Mouse (Mus musculus): Measurements from ENCODE around the gene Hist1h2ab. TPM values are rescaled to one million over a fixed set of nuclear protein-coding genes. Genes with fewer than 3 reads are reported as not detected.
"Not testable (repeated sequence)": the region's sequence is repeated elsewhere in the genome, so short reads cannot be mapped to it uniquely, and the experiment has no call there.

Gene Hist1h2ab
- polyA plus RNA-seq, 1 experiment from 2014 or later = 3.5 TPM

DNA sequence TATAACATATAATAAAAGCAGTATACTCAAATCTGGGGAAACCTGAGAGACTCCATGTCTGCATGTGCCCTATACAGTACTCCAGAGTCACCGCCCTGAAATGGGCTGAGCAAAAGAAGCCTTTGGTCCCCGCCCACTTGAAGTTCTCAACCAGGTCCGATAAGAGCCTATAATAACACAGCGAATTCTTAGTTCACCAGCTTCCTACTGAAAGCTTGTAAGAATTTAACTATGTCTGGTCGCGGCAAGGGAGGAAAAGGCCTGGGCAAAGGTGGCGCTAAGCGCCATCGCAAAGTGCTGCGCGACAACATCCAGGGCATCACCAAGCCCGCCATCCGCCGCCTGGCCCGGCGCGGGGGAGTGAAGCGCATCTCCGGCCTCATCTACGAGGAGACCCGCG lies 5.9 kb downstream of the Hist1h2ab start, which contains the start of gene Hist1h4b:
Hist1h4b (plus strand) TSS at position 224 of the 400 bp plus-strand sequence.
- H3K4me1 ChIP-seq (ENCODE audit: control insufficient read depth, insufficient read depth, low read length) = no peaks in the 10 kb centered on the region; the same call in none of the 2 replicates
- H3K27me3 ChIP-seq (ENCODE audit: control insufficient read depth, insufficient read depth, low read length) = no peaks in the 10 kb centered on the region
- peak; percentile 75 for ATAC-seq (ENCODE audit: low read depth)
- H3K4me3 ChIP-seq (ENCODE audit: low read depth, low read length) = peak within 1 kb of the TSS; percentile 25
- H3K27ac ChIP-seq (ENCODE audit: low read depth, low read length) = peak within 1 kb of the TSS; percentile 68; the same call in 1 of the 2 replicates
- H3K36me3 ChIP-seq (ENCODE audit: control insufficient read depth, insufficient read depth, low read length) = no peaks in the 10 kb centered on the region
- no peak within 1 kb of the TSS for H3K9ac ChIP-seq (replicated peaks; ENCODE audit: low read depth, low read length)
- H3K9me3 ChIP-seq (ENCODE audit: control insufficient read depth, low read length) = no peaks in the 10 kb centered on the region
- peak within 1 kb of the TSS; percentile 51 for H3K4me2 ChIP-seq (ENCODE audit: low read depth, low read length)
- under 1% methylated on average over 17 of the region's 22 CpGs for WGBS

DNA sequence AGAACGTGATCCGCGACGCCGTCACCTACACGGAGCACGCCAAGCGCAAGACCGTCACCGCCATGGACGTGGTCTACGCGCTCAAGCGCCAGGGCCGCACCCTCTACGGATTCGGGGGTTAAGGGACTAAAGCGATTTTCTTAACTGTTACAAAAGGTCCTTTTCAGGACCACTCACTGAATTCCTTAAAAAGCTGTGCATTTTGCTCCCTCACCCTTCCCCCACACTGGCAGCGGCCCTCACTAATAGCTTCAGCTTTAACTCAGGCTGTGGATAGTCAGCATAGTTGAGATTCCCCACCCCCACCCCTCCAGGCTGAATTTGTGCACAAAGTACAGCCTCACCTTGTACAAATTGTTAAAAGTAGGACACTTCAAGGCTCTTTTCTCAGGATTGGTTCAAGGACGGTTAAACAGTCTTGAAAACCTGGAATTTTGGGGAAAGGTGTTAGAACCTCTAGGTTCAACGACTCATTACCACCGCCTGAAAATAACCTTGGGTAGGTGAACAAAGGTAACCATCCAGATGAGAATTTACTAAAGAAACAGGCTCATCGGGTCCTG lies 6.4 kb downstream of the Hist1h2ab start:
- Histone ChIP-seq H3K4me2 (ENCODE audit: low read depth, low read length) (peak overlapping the region; percentile 51), H3K4me3 (ENCODE audit: low read depth, low read length) (peak overlapping the region; percentile 25), H3K36me3 (ENCODE audit: control insufficient read depth, insufficient read depth, low read length) (no peaks in the 10 kb centered on the region), H3K9me3 (ENCODE audit: control insufficient read depth, low read length) (no peaks in the 10 kb centered on the region), H3K27ac (ENCODE audit: low read depth, low read length) (peak overlapping the region; percentile 68; the same call in 1 of the 2 replicates), H3K4me1 (ENCODE audit: control insufficient read depth, insufficient read depth, low read length) (no peaks in the 10 kb centered on the region; the same call in none of the 2 replicates), H3K27me3 (ENCODE audit: control insufficient read depth, insufficient read depth, low read length) (no peaks in the 10 kb centered on the region), H3K9ac (replicated peaks; ENCODE audit: low read depth, low read length) (no peak overlapping the region)
- ATAC-seq (ENCODE audit: low read depth) = 0 out of 2 replicates have a peak, but pooled peaks have one; percentile 6
- WGBS = 4% methylated on average over 9 of the region's 23 CpGs

DNA sequence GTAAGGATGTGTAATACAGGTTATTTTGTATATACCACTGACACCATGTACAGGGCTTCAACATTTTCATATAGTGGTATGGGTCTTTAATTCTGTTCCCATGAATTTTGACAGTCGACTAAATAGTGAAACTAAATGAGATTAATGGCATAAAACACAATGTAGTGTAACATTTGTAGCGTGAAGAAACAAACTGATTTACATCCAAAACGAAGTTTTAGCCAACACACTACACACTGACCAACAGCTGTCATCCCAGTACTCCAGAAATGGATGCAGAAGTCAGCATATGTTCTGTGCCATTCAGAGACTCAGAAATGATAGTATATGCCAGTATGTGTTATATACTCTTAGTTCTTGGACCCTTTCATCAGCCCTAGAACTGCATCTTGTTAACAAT lies 7.0 kb downstream of the Hist1h2ab start:
- no peak overlapping the region for H3K27ac ChIP-seq (ENCODE audit: low read depth, low read length)
- H3K36me3 ChIP-seq (ENCODE audit: control insufficient read depth, insufficient read depth, low read length) = no peaks in the 10 kb centered on the region
- H3K4me3 ChIP-seq (ENCODE audit: low read depth, low read length) = no peak overlapping the region
- H3K27me3 ChIP-seq (ENCODE audit: control insufficient read depth, insufficient read depth, low read length) = no peaks in the 10 kb centered on the region
- H3K9me3 ChIP-seq (ENCODE audit: control insufficient read depth, low read length) = no peaks in the 10 kb centered on the region
- H3K9ac ChIP-seq (replicated peaks; ENCODE audit: low read depth, low read length) = no peak overlapping the region
- no peak overlapping the region for H3K4me2 ChIP-seq (ENCODE audit: low read depth, low read length)
- WGBS = 45% methylated on average over 3 of the region's 3 CpGs
- no peak for ATAC-seq (ENCODE audit: low read depth)
- no peaks in the 10 kb centered on the region; the same call in none of the 2 replicates for H3K4me1 ChIP-seq (ENCODE audit: control insufficient read depth, insufficient read depth, low read length)

GRCm38 (mm10) chr13:23759251-23759771 lies 8.4 kb downstream of the Hist1h2ab start:
- H3K27ac ChIP-seq (ENCODE audit: low read depth, low read length) = no peak overlapping the region
- H3K9me3 ChIP-seq (ENCODE audit: control insufficient read depth, low read length) = no peaks in the 10 kb centered on the region
- no peak for ATAC-seq (ENCODE audit: low read depth)
- H3K36me3 ChIP-seq (ENCODE audit: control insufficient read depth, insufficient read depth, low read length) = no peaks in the 10 kb centered on the region
- no peak overlapping the region for H3K9ac ChIP-seq (replicated peaks; ENCODE audit: low read depth, low read length)
- H3K27me3 ChIP-seq (ENCODE audit: control insufficient read depth, insufficient read depth, low read length) = no peaks in the 10 kb centered on the region
- 46% methylated on average over 3 of the region's 3 CpGs for WGBS
- H3K4me2 ChIP-seq (ENCODE audit: low read depth, low read length) = no peak overlapping the region
- H3K4me1 ChIP-seq (ENCODE audit: control insufficient read depth, insufficient read depth, low read length) = peaks cover 4% of the 10 kb centered on the region
- no peak overlapping the region for H3K4me3 ChIP-seq (ENCODE audit: low read depth, low read length)

DNA sequence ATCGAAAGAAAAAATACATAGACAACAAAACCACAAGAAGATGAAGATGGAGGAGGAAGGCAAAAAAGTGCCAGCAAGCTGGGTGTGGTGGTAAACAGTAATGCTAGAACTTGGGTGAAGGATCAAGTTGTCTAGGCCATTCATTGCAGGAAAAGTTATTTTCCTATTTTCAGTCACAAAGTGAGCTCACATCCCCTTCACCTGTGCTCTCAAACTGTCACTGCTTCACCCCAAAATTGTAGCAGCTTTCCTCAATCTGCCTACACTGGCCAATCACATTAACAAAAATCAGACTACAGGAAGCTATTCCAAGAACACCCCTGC lies 9.0 kb downstream of the Hist1h2ab start:
- no peak overlapping the region for H3K4me3 ChIP-seq (ENCODE audit: low read depth, low read length)

GRCm38 (mm10) chr13:23760240-23760971 lies 9.5 kb downstream of the Hist1h2ab start:
- peak overlapping the region; percentile 79 for H3K27ac ChIP-seq (ENCODE audit: low read depth, low read length)
- no peaks in the 10 kb centered on the region for H3K27me3 ChIP-seq (ENCODE audit: control insufficient read depth, insufficient read depth, low read length)
- WGBS = 2% methylated on average over 16 of the region's 27 CpGs
- H3K4me2 ChIP-seq (ENCODE audit: low read depth, low read length) = peak overlapping the region; percentile 59
- peak overlapping the region; percentile 50 for H3K9ac ChIP-seq (replicated peaks; ENCODE audit: low read depth, low read length)
- H3K4me3 ChIP-seq (ENCODE audit: low read depth, low read length) = peak overlapping the region; percentile 38
- peak; percentile 12; the same call in 1 of the 2 replicates for ATAC-seq (ENCODE audit: low read depth)
- H3K9me3 ChIP-seq (ENCODE audit: control insufficient read depth, low read length) = no peaks in the 10 kb centered on the region
- peaks cover 7% of the 10 kb centered on the region for H3K4me1 ChIP-seq (ENCODE audit: control insufficient read depth, insufficient read depth, low read length)
- H3K36me3 ChIP-seq (ENCODE audit: control insufficient read depth, insufficient read depth, low read length) = no peaks in the 10 kb centered on the region

More for the DNA sequence above, 9.0 kb downstream of the Hist1h2ab start:
- Histone ChIP-seq H3K27me3 (ENCODE audit: control insufficient read depth, insufficient read depth, low read length) (no peaks in the 10 kb centered on the region), H3K36me3 (ENCODE audit: control insufficient read depth, insufficient read depth, low read length) (no peaks in the 10 kb centered on the region), H3K27ac (ENCODE audit: low read depth, low read length) (no peak overlapping the region), H3K9ac (replicated peaks; ENCODE audit: low read depth, low read length) (no peak overlapping the region), H3K9me3 (ENCODE audit: control insufficient read depth, low read length) (no peaks in the 10 kb centered on the region), H3K4me2 (ENCODE audit: low read depth, low read length) (peak overlapping the region; percentile 59; the same call in 1 of the 2 replicates), H3K4me1 (ENCODE audit: control insufficient read depth, insufficient read depth, low read length) (peaks cover 7% of the 10 kb centered on the region)
- no peak for ATAC-seq (ENCODE audit: low read depth)
- WGBS = 67% methylated on average over 1 of the region's 1 CpGs

DNA sequence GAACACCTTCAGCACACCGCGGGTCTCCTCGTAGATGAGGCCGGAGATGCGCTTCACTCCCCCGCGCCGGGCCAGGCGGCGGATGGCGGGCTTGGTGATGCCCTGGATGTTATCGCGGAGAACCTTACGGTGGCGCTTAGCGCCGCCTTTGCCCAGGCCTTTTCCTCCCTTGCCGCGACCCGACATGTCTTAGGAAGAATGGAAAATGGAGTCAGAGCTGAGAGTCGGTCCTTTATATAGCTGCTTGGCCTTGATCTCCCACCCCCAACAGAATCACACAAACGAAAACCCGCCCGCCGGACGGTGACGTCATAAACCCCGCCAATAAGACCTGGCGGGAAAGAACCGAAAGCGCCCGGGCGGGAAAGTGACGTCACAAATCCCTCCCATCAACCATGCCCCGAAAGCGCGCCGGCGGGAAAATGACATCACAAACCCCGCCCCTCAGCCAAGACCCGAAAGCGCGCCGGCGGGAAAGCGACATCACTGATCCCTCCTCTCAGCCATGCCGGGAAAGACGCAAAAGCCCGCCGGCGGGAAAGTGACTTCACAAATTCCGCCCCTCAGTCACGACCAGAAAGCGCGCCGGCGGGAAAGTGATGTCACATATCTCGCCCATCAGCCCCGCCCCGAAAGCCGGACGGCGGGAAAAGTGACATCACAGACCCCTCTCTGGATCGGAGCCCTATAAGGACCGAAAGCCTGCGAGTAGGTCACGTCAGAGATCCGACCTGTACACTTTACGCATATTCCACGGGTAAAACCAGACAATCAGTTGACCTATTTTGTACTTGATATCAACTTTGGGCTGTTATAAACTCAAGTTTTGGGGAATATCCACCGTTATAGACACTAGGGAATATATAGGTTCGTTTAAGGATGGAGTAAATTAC lies 10.3 kb downstream of the Hist1h2ab start, which contains the start of gene Hist1h4a:
Hist1h4a (minus strand) TSS at position 259 of the 893 bp plus-strand sequence.
- Histone ChIP-seq H3K4me2 (ENCODE audit: low read depth, low read length) (peak within 1 kb of the TSS; percentile 59), H3K9ac (replicated peaks; ENCODE audit: low read depth, low read length) (peak within 1 kb of the TSS; percentile 50), H3K27me3 (ENCODE audit: control insufficient read depth, insufficient read depth, low read length) (no peaks in the 10 kb centered on the region), H3K9me3 (ENCODE audit: control insufficient read depth, low read length) (no peaks in the 10 kb centered on the region), H3K27ac (ENCODE audit: low read depth, low read length) (peak within 1 kb of the TSS; percentile 79), H3K4me1 (ENCODE audit: control insufficient read depth, insufficient read depth, low read length) (peaks cover 7% of the 10 kb centered on the region), H3K4me3 (ENCODE audit: low read depth, low read length) (peak within 1 kb of the TSS; percentile 38), H3K36me3 (ENCODE audit: control insufficient read depth, insufficient read depth, low read length) (no peaks in the 10 kb centered on the region)
- ATAC-seq (ENCODE audit: low read depth) = peak; percentile 82
- under 1% methylated on average over 67 of the region's 72 CpGs for WGBS

- Histone ChIP-seq H3K27ac (ENCODE audit: low read depth, low read length) (peak within 1 kb of the TSS; percentile 79), H3K4me3 (ENCODE audit: low read depth, low read length) (peak within 1 kb of the TSS; percentile 45), H3K4me2 (ENCODE audit: low read depth, low read length) (peak within 1 kb of the TSS; percentile 59)
- not testable (repeated sequence) for H3K4me1 ChIP-seq (ENCODE audit: control insufficient read depth, insufficient read depth, low read length); H3K9me3 ChIP-seq (ENCODE audit: control insufficient read depth, low read length); H3K9ac ChIP-seq (replicated peaks; ENCODE audit: low read depth, low read length); H3K36me3 ChIP-seq (ENCODE audit: control insufficient read depth, insufficient read depth, low read length); H3K27me3 ChIP-seq (ENCODE audit: control insufficient read depth, insufficient read depth, low read length)
- WGBS = under 1% methylated on average over 27 of the region's 52 CpGs
- ATAC-seq (ENCODE audit: low read depth) = peak; percentile 60
Observed at GRCm38 (mm10) chr13:23761871-23762821, 11.2 kb downstream of the Hist1h2ab start, which contains the start of gene Hist1h3a. Gene Hist1h3a, minus strand, starts transcription at chr13:23762386.
